Mouse (Mus musculus) spleen, adult 2 months (tissue): Measurements from ENCODE around the gene Ffar4. TPM values are rescaled to one million over a fixed set of nuclear protein-coding genes. Genes with fewer than 3 reads are reported as not detected.

Experiments
- DNase-seq, 2 experiments: peaks; one replicate each; pipeline versions ENCODE4 v3.0.0 to v3.0.0-alpha.2; 2012 to 2021; ENCODE audit warnings: low spot score in 2 of 2, low read depth in 1 of 2
- H3K27ac ChIP-seq: fragments of 200-500 bp; 2 replicates; pipeline ENCODE4 v1.5.1; 2012; ENCODE audit warnings: low read length, inconsistent platforms; ENCODE audit not compliant: insufficient read depth
- H3K27me3 ChIP-seq: fragments of 200-500 bp; 2 replicates; pipeline ENCODE4 v1.6.1; 2012; ENCODE audit warnings: mild to moderate bottlenecking, moderate library complexity, low read length, inconsistent platforms; ENCODE audit not compliant: control insufficient read depth, insufficient read depth
- H3K36me3 ChIP-seq: fragments of 200-500 bp; 2 replicates; pipeline ENCODE4 v1.6.1; 2012; ENCODE audit warnings: mild to moderate bottlenecking, low read length, inconsistent platforms; ENCODE audit not compliant: control insufficient read depth, insufficient read depth
- H3K4me1 ChIP-seq: fragments of 200-500 bp; 2 replicates; pipeline ENCODE4 v1.6.1; 2011; ENCODE audit warnings: inconsistent platforms; ENCODE audit not compliant: control insufficient read depth, insufficient read depth, insufficient read length
- H3K4me3 ChIP-seq: fragments of 200-500 bp; 2 replicates; pipeline ENCODE4 v1.5.1; 2011; ENCODE audit warnings: mild to moderate bottlenecking, inconsistent platforms; ENCODE audit not compliant: insufficient read depth, insufficient read length; ENCODE audit errors: extremely low read depth
- CTCF ChIP-seq: fragments of 200-500 bp; IDR thresholded peaks from 2 replicates; pipeline ENCODE4 v1.5.1; 2011; ENCODE audit warnings: mild to moderate bottlenecking, inconsistent platforms; ENCODE audit not compliant: insufficient read depth, insufficient read length, insufficient replicate concordance; ENCODE audit errors: extremely low read depth
- POLR2A ChIP-seq: fragments of 200-500 bp; IDR thresholded peaks from 2 replicates; pipeline ENCODE4 v1.6.1; 2011; ENCODE audit warnings: low read depth, low read length, inconsistent platforms
- WGBS: fragments of 180-500 bp; shearing (Covaris S2); methylation state at CpG from one replicate; pipeline ENCODE4 v1.1.7; 2018; 5-methylcytosine and 5-hydroxymethylcytosine counted together
- polyA plus RNA-seq: library from polyadenylated mRNA; depleted of rRNA; stranded (reverse); fragments of >200 nt; gene quantifications from 2 replicates; pipeline ENCODE4 v1.2.3, GENCODE M21; 2012

Gene Ffar4
- polyA plus RNA-seq, 1 experiment = 2.9 TPM

- H3K27me3 ChIP-seq = no peaks in the 10 kb centered on the region
- no peaks in the 10 kb centered on the region for H3K36me3 ChIP-seq
- H3K4me1 ChIP-seq = peaks cover 5% of the 10 kb centered on the region; the same call in 1 of the 2 replicates
- no peak overlapping the region for H3K27ac ChIP-seq
- 42% methylated on average over 3 of the region's 3 CpGs for WGBS
- TF ChIP-seq POLR2A (no peak), CTCF (no peak)
- H3K4me3 ChIP-seq = no peak overlapping the region
- no peak for DNase-seq
These were observed 40.6 kb upstream of the Ffar4 start for GRCm38 (mm10) chr19:38056276-38056675.

GRCm38 (mm10) chr19:38056931-38057330 lies 39.9 kb upstream of the Ffar4 start:
- WGBS = 90% methylated on average over 8 of the region's 8 CpGs
- DNase-seq = no peak
- no peak for TF ChIP-seq CTCF
- TF ChIP-seq POLR2A = no peak
- no peaks in the 10 kb centered on the region for H3K36me3 ChIP-seq
- H3K4me3 ChIP-seq = no peak overlapping the region
- no peaks in the 10 kb centered on the region for H3K27me3 ChIP-seq
- no peak overlapping the region for H3K27ac ChIP-seq
- peaks cover 5% of the 10 kb centered on the region; the same call in 1 of the 2 replicates for H3K4me1 ChIP-seq

- DNase-seq = no peak
- H3K27ac ChIP-seq = no peak overlapping the region
- no peak overlapping the region for H3K4me3 ChIP-seq
- 89% methylated on average over 3 of the region's 3 CpGs for WGBS
- H3K36me3 ChIP-seq = no peaks in the 10 kb centered on the region
- no peaks in the 10 kb centered on the region for H3K27me3 ChIP-seq
- H3K4me1 ChIP-seq = no peaks in the 10 kb centered on the region
- TF ChIP-seq POLR2A = no peak
- TF ChIP-seq CTCF = no peak
These were observed 33.7 kb upstream of the Ffar4 start for GRCm38 (mm10) chr19:38063201-38063600.

GRCm38 (mm10) chr19:38064051-38064450 lies 32.8 kb upstream of the Ffar4 start:
- 93% methylated on average over 1 of the region's 1 CpGs for WGBS
- Histone ChIP-seq H3K27me3 (no peaks in the 10 kb centered on the region), H3K36me3 (no peaks in the 10 kb centered on the region), H3K4me1 (no peaks in the 10 kb centered on the region), H3K27ac (no peak overlapping the region), H3K4me3 (no peak overlapping the region)
- no peak for DNase-seq
- TF ChIP-seq CTCF (no peak), POLR2A (no peak)

- Histone ChIP-seq H3K4me1 (no peaks in the 10 kb centered on the region), H3K4me3 (no peak overlapping the region), H3K27me3 (no peaks in the 10 kb centered on the region), H3K36me3 (peaks cover 2% of the 10 kb centered on the region; the same call in 1 of the 2 replicates), H3K27ac (no peak overlapping the region)
- no peak for TF ChIP-seq POLR2A
- TF ChIP-seq CTCF = no peak
- WGBS = 97% methylated on average over 5 of the region's 5 CpGs
- no peak for DNase-seq
These were observed 23.6 kb upstream of the Ffar4 start for GRCm38 (mm10) chr19:38073226-38073625.

GRCm38 (mm10) chr19:38075051-38075450 lies 21.8 kb upstream of the Ffar4 start:
- Histone ChIP-seq H3K4me1 (no peaks in the 10 kb centered on the region), H3K27ac (no peak overlapping the region), H3K4me3 (no peak overlapping the region), H3K36me3 (peaks cover 2% of the 10 kb centered on the region; the same call in 1 of the 2 replicates), H3K27me3 (no peaks in the 10 kb centered on the region)
- 91% methylated on average over 11 of the region's 11 CpGs for WGBS
- DNase-seq = no peak
- TF ChIP-seq POLR2A = no peak
- no peak for TF ChIP-seq CTCF

DNA sequence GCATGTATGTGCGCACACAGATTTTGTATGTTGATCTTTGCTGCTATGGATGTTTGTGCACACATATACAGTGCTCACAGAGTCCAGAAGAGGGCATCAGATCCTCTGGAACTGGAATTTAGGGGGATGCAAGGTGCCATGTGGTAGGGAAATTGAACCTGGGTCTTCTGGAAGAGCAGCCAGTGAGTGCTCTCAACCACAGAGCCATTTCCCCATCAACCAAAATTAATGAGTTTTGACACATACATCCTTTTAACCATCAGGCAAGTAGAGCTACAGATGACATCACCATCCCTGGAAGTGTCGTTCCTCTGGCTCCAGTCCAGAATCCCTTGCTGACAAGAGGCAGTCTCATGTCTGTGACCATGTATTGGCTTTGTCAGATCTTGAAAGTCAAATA lies 20.6 kb upstream of the Ffar4 start:
- Histone ChIP-seq H3K27ac (no peak overlapping the region), H3K27me3 (no peaks in the 10 kb centered on the region), H3K4me3 (no peak overlapping the region), H3K4me1 (no peaks in the 10 kb centered on the region), H3K36me3 (no peaks in the 10 kb centered on the region)
- 89% methylated on average over 2 of the region's 2 CpGs for WGBS
- DNase-seq = no peak
- no peak for TF ChIP-seq POLR2A
- no peak for TF ChIP-seq CTCF

- H3K4me3 ChIP-seq = no peak overlapping the region
- DNase-seq = no peak
- H3K27ac ChIP-seq = no peak overlapping the region
- H3K27me3 ChIP-seq = no peaks in the 10 kb centered on the region
- TF ChIP-seq CTCF = no peak
- no peak for TF ChIP-seq POLR2A
- H3K4me1 ChIP-seq = no peaks in the 10 kb centered on the region
- WGBS = 79% methylated on average over 3 of the region's 3 CpGs
- no peaks in the 10 kb centered on the region for H3K36me3 ChIP-seq
These were observed 18.9 kb upstream of the Ffar4 start for GRCm38 (mm10) chr19:38077851-38078540.
